Comparison of ENCODE assay signal across 10 mouse cellular contexts in genomic region chr2:135561716-135562115, GRCm38 (mm10).
DNase-seq lines count a peak whose midpoint lies in the region; ATAC-seq and TF ChIP-seq lines count a peak whose summit lies in the region.
"Had no signal": no experiment of that assay in that cellular context is flagged by ENCODE, and none has a peak within 500 bp of the region (broad histone marks: within the 10 kb centered on the region; RNA-seq: fewer than 3 reads in every experiment).

No protein-coding gene starts in this region.

- 65% methylated on average over 7 of the region's 7 CpGs for WGBS in kidney, adult 2 months
- 57% methylated on average over 7 of the region's 7 CpGs for WGBS in kidney, embryonic 15.5 days
- WGBS in stomach, postnatal 0 days: 54% methylated on average over 7 of the region's 7 CpGs

- no peak for TF ChIP-seq CTCF in kidney, adult 2 months (conservative IDR thresholded peaks at IDR 0.05; ENCODE audit: insufficient read depth, insufficient read length, low read depth, low read length)
- no peak for TF ChIP-seq CTCF in stomach, postnatal 0 days (IDR thresholded peaks at IDR 0.05; ENCODE audit: low read depth)

- ATAC-seq in kidney, embryonic 15.5 days (replicated peaks; ENCODE audit: low FRiP score): no peak
- ATAC-seq in stomach, postnatal 0 days (ENCODE audit: low FRiP score, low TSS enrichment): peak; percentile 13; the same call in 1 of the 2 replicates
- no peak for ATAC-seq in monocyte, adult 5-6 weeks (replicated peaks; ENCODE audit: insufficient number of reproducible peaks, low FRiP score, low TSS enrichment, poor library complexity, severe bottlenecking)

- no peaks in the 10 kb centered on the region for H3K9me3 ChIP-seq in kidney, embryonic 15.5 days (replicated peaks)
- no peaks in the 10 kb centered on the region for H3K9me3 ChIP-seq in stomach, postnatal 0 days (ENCODE audit: control insufficient read depth, low read length)

- TF ChIP-seq EP300 in stomach, postnatal 0 days (optimal IDR thresholded peaks at IDR 0.05): no peak

- TF ChIP-seq POLR2A in kidney, adult 2 months (IDR thresholded peaks at IDR 0.05; ENCODE audit: low read depth, low read length): no peak

- no peak overlapping the region for H3K27ac ChIP-seq in kidney, adult 2 months (ENCODE audit: insufficient read depth, low read depth, low read length)
- H3K27ac ChIP-seq in kidney, embryonic 15.5 days: no peak overlapping the region
- no peak overlapping the region; the same call in 1 of the 2 replicates for H3K27ac ChIP-seq in stomach, postnatal 0 days (replicated peaks)

- H3K4me3 ChIP-seq in kidney, adult 2 months (ENCODE audit: insufficient read depth, low read depth, low read length): no peak overlapping the region
- H3K4me3 ChIP-seq in kidney, embryonic 15.5 days (replicated peaks): no peak overlapping the region
- no peak overlapping the region for H3K4me3 ChIP-seq in stomach, postnatal 0 days (ENCODE audit: low read depth, low read length)
- H3K4me3 ChIP-seq: myocyte had no signal

- H3K27me3 ChIP-seq in kidney, adult 2 months (replicated peaks; ENCODE audit: control insufficient read depth, insufficient read depth, low read length): no peaks in the 10 kb centered on the region
- no peaks in the 10 kb centered on the region for H3K27me3 ChIP-seq in kidney, embryonic 15.5 days
- no peaks in the 10 kb centered on the region for H3K27me3 ChIP-seq in stomach, postnatal 0 days (ENCODE audit: control insufficient read depth, insufficient read depth, low read length)

- intact Hi-C loops in gastrocnemius, postnatal 14 days (cut with DNase I; ENCODE audit: low total_unique reads): loop anchor here (10.0 kb wide), 1 partner anchor 93 kb away; the partner anchor contains the start of gene Plcb4

- H3K4me2 ChIP-seq in kidney, embryonic 15.5 days: no peak overlapping the region
- no peak overlapping the region for H3K4me2 ChIP-seq in stomach, postnatal 0 days (replicated peaks; ENCODE audit: low read depth)

- H3K36me3 ChIP-seq in kidney, adult 2 months (ENCODE audit: control insufficient read depth, insufficient read depth, low read length): no peaks in the 10 kb centered on the region
- no peaks in the 10 kb centered on the region for H3K36me3 ChIP-seq in kidney, embryonic 15.5 days
- no peaks in the 10 kb centered on the region for H3K36me3 ChIP-seq in stomach, postnatal 0 days (ENCODE audit: control insufficient read depth, insufficient read depth, low read length)

- no peak overlapping the region for H3K9ac ChIP-seq in kidney, embryonic 15.5 days
- no peak overlapping the region for H3K9ac ChIP-seq in stomach, postnatal 0 days (ENCODE audit: low read length)

- H3K4me1 ChIP-seq in kidney, adult 2 months (ENCODE audit: control insufficient read depth, insufficient read depth, low read length): no peaks in the 10 kb centered on the region
- H3K4me1 ChIP-seq in kidney, embryonic 15.5 days: no peaks in the 10 kb centered on the region
- no peaks in the 10 kb centered on the region for H3K4me1 ChIP-seq in stomach, postnatal 0 days (replicated peaks; ENCODE audit: control insufficient read depth, insufficient read depth)

- DNase-seq in kidney, adult 2 months: peak; percentile 71
- DNase-seq in gastrocnemius, postnatal 14 days: peak; percentile 21
- peak; percentile 60 for DNase-seq in kidney, postnatal 14 days
- DNase-seq in stomach, postnatal 0 days (ENCODE audit: low spot score): no peak
- DNase-seq in natural killer cell, adult 2 months (ENCODE audit: low spot score in 2 of 2): no peak
- DNase-seq: embryo, embryonic 11 days; thymus, postnatal 25 days had no signal

Comparison
In these comparisons a context has a peak if more than half of its experiments do, and no peak if none do; other contexts are left out.
1. DNase-seq: peak in kidney, adult 2 months (single experiment), gastrocnemius, postnatal 14 days (single experiment) and kidney, postnatal 14 days (single experiment); none in stomach, postnatal 0 days (single experiment) and natural killer cell, adult 2 months (0 of 2).